Mouse (Mus musculus) neural tube, embryonic 14.5 days (tissue): Measurements from ENCODE around the gene Efs. TPM values are rescaled to one million over a fixed set of nuclear protein-coding genes. Genes with fewer than 3 reads are reported as not detected.

ENCODE experiments used
- ATAC-seq: fragments of 200-750 bp; cut with Nextera tagmentation; 2 replicates; pipeline ENCODE4 v1.8.0; 2017; ENCODE audit warnings: low read depth, mild to moderate bottlenecking, moderate TSS enrichment, moderate library complexity
- H3K27ac ChIP-seq: fragments of 300-500 bp; sonication (generic); 2 replicates; pipeline ENCODE4 v1.5.1; 2014; ENCODE audit warnings: low read depth, mild to moderate bottlenecking, control low read depth, low read length, moderate library complexity, mixed read lengths
- H3K27me3 ChIP-seq: fragments of 300-500 bp; sonication (generic); 2 replicates; pipeline ENCODE4 v1.6.1; 2014; ENCODE audit warnings: low read length; ENCODE audit not compliant: control insufficient read depth, insufficient read depth
- H3K36me3 ChIP-seq: fragments of 300-500 bp; sonication (generic); 2 replicates; pipeline ENCODE4 v1.6.1; 2014; ENCODE audit warnings: low read length, mixed read lengths; ENCODE audit not compliant: control insufficient read depth, insufficient read depth
- H3K4me1 ChIP-seq: fragments of 300-500 bp; sonication (generic); 2 replicates; pipeline ENCODE4 v1.6.1; 2014; ENCODE audit warnings: low read length; ENCODE audit not compliant: control insufficient read depth, insufficient read depth
- H3K4me2 ChIP-seq: fragments of 300-500 bp; sonication (generic); 2 replicates; pipeline ENCODE4 v1.6.1; 2014; ENCODE audit warnings: mild to moderate bottlenecking, low read depth, low read length, control low read depth
- H3K4me3 ChIP-seq: fragments of 300-500 bp; sonication (generic); 2 replicates; pipeline ENCODE4 v1.5.1; 2014; ENCODE audit warnings: low read depth, low read length, control low read depth, mixed read lengths
- H3K9ac ChIP-seq: fragments of 300-500 bp; sonication (generic); replicated peaks from 2 replicates; pipeline ENCODE4 v1.6.1; 2014; ENCODE audit warnings: low read depth, mild to moderate bottlenecking, control low read depth, low read length, mixed read lengths
- H3K9me3 ChIP-seq: fragments of 300-500 bp; sonication (generic); 2 replicates; pipeline ENCODE4 v1.6.1; 2016; ENCODE audit warnings: low read length; ENCODE audit not compliant: control insufficient read depth
- WGBS: fragments of 180-500 bp; shearing (Covaris S2); extraction: QIAGEN DNeasy Blood & Tissue Kit; methylation state at CpG from one replicate; pipeline ENCODE4 v1.1.7; 2014; 5-methylcytosine and 5-hydroxymethylcytosine counted together
- polyA plus RNA-seq: library from polyadenylated mRNA; unstranded; fragments of >200 nt; fragmentation: Nextera tagmentation; extraction: Ambion mirVana; gene quantifications from 2 replicates; pipeline ENCODE4 v1.2.1, GENCODE M21; 2014

Gene Efs
- polyA plus RNA-seq, 1 experiment from 2014 or later: 9.9 TPM

DNA sequence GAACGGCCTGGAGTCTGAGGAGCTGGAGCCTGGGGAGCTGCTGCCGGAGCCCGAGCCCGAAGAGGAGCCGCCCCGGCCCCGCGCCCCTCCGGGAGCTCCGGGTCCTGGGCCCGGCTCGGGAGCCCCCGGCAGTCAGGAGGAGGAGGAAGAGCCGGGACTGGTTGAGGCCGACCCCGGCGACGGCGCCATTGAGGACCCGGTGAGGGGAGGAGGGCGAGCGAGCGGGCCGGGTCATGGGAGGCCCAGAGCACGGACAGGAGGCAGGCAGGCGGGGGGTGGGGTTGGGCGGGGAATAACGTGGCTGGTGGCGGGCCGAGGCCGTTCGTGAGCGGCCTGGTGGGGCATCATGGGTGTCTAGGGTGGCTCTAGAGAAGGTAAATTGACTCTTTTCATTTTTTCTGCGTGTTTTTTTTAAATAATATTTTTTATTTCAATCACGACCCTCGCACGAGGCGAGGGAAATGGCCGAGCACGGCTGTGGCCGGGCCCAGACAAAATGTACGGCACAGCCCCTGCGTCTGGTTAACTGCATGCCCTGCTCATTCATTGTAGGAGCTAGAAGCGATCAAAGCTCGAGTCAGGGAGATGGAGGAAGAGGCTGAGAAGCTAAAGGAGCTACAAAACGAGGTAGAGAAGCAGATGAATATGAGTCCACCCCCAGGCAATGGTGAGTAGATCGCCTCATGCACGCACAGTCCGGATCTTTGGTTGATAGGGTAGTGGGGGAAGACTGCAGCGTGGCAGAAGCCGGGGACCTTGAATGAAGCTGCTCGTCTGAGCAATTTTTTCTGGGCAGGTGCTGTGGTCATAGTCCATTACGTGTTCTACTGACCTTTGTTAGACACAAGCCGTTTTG, 31.4 kb downstream of the Efs start:
- no peaks in the 10 kb centered on the region for H3K27me3 ChIP-seq
- H3K27ac ChIP-seq: peak overlapping the region; percentile 98
- peak overlapping the region; percentile 85 for H3K4me2 ChIP-seq
- peak overlapping the region; percentile 99 for H3K9ac ChIP-seq
- 0 out of 2 replicates have a peak, but pooled peaks cover 9% of the 10 kb centered on the region for H3K4me1 ChIP-seq
- no peaks in the 10 kb centered on the region for H3K9me3 ChIP-seq
- peaks cover 31% of the 10 kb centered on the region for H3K36me3 ChIP-seq
- under 1% methylated on average over 51 of the region's 54 CpGs for WGBS
- ATAC-seq: peak; percentile 52
- H3K4me3 ChIP-seq: peak overlapping the region; percentile 97

DNA sequence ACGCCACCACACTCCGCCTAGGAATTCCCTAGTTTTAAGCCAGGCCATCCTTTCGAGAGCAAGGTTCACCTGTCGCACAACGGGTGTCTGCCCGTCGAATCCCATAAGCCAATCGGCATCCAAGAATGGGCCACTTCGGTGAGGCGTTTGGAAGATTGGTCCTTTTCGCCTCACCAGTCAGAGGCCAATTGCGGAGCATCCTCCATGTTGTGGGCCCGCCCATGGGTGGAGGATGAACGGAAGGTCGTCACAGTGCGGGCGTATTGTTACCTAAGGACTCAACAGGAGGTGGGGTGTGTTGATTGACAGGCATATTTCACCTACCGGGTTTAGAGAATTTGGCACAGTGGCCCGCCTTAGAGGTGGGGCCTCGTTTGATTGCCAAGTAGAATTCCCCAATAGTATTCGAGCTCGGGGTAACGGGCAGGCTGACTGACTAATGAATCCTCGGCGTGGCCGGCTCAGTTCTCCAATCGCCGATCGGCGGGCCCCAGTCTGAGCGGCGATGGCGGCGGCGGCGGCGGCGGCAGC, 32.2 kb downstream of the Efs start:
- 0 out of 2 replicates have a peak, but pooled peaks cover 9% of the 10 kb centered on the region for H3K4me1 ChIP-seq
- peak overlapping the region; percentile 43 for H3K4me2 ChIP-seq
- ATAC-seq: peak; percentile 98
- H3K9me3 ChIP-seq: no peaks in the 10 kb centered on the region
- peak overlapping the region; percentile 98 for H3K27ac ChIP-seq
- peaks cover 31% of the 10 kb centered on the region for H3K36me3 ChIP-seq
- H3K4me3 ChIP-seq: peak overlapping the region; percentile 97
- WGBS: under 1% methylated on average over 38 of the region's 38 CpGs
- H3K27me3 ChIP-seq: no peaks in the 10 kb centered on the region
- peak overlapping the region; percentile 99 for H3K9ac ChIP-seq

DNA sequence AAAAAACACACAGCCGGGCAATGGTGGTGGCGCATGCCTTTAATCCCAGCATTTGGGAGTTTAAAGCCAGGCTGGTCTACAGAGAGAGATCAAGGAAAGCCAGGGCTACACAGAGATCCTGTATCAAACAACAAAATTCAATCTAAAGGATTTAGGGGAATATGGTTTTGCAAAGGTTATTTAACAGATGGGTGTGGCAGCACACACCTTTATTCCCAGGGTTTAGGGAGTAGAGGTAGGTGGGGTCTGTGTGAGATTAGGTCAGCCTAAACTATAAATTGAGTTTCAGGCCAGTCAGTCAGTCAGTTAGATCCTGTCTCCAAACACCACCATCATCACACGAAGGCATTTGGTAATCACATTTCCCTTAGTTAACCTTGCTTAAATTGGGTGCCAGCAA, 33.7 kb downstream of the Efs start, which contains the start of gene Pabpn1:
TSS of gene Pabpn1 (plus strand) at position 301 of the 400 bp plus-strand sequence.
- peaks cover 17% of the 10 kb centered on the region for H3K36me3 ChIP-seq
- no peak within 1 kb of the TSS; the same call in 1 of the 2 replicates for H3K9ac ChIP-seq
- 96% methylated on average over 3 of the region's 3 CpGs for WGBS
- 0 out of 2 replicates have a peak, but pooled peaks cover 9% of the 10 kb centered on the region for H3K4me1 ChIP-seq
- no peaks in the 10 kb centered on the region for H3K9me3 ChIP-seq
- ATAC-seq: no peak
- H3K27me3 ChIP-seq: no peaks in the 10 kb centered on the region
- H3K4me2 ChIP-seq: peak within 1 kb of the TSS; percentile 43
- H3K27ac ChIP-seq: peak within 1 kb of the TSS; percentile 82
- H3K4me3 ChIP-seq: peak within 1 kb of the TSS; percentile 97

DNA sequence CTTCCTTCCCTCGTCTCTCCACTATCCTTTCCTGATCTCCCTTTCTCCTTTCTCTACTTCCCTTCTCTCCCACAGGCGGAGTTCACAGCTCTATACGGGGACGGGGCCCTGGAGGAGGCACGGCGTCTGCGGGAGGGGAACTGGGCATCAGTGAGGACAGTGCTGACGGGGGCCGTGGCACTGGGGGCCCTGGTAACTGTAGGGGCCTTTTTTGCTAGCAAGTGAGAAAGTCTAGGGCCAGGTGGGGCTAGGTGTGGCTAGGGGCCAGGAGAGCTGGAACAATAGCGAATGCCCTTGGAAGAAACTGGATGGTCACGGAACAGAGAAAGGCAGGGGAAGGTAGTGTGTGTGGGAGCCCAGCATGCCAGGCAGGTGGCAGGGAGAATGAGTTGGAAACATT, 40.6 kb downstream of the Efs start:
- H3K9me3 ChIP-seq: no peaks in the 10 kb centered on the region
- H3K4me3 ChIP-seq: no peak overlapping the region
- H3K27ac ChIP-seq: no peak overlapping the region
- H3K36me3 ChIP-seq: no peaks in the 10 kb centered on the region; the same call in 1 of the 2 replicates
- H3K4me1 ChIP-seq: peaks cover 12% of the 10 kb centered on the region
- no peak for ATAC-seq
- H3K4me2 ChIP-seq: no peak overlapping the region; the same call in 1 of the 2 replicates
- no peaks in the 10 kb centered on the region for H3K27me3 ChIP-seq
- 91% methylated on average over 11 of the region's 11 CpGs for WGBS
- no peak overlapping the region for H3K9ac ChIP-seq

DNA sequence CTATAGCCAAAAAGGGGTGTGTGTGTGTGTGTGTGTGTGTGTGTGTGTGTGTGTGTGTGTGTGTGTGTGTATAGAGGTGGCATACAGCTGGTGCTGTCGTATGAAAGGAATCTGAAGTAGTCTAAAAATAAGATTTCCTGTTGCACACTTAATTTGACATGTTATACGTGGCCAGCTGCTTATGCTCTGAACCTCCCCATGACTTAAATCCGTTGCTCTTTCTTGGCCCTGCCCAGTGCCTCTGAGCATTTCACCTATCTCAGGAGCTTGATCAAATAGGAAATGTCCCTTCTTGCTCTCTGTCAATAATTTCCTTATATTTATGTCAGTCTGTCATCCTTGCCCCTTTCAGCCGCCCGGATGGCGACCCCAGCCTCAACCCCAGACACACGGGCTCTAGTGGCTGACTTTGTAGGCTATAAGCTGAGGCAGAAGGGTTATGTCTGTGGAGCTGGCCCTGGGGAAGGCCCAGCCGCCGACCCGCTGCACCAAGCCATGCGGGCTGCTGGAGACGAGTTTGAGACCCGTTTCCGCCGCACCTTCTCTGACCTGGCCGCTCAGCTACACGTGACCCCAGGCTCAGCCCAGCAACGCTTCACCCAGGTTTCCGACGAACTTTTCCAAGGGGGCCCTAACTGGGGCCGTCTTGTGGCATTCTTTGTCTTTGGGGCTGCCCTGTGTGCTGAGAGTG, 41.8 kb downstream of the Efs start:
- Histone ChIP-seq H3K4me3 (peak overlapping the region; percentile 69), H3K9ac (peak overlapping the region; percentile 85), H3K27ac (peak overlapping the region; percentile 90), H3K4me1 (peaks cover 12% of the 10 kb centered on the region), H3K4me2 (peak overlapping the region; percentile 80), H3K27me3 (no peaks in the 10 kb centered on the region), H3K9me3 (no peaks in the 10 kb centered on the region), H3K36me3 (no peaks in the 10 kb centered on the region; the same call in 1 of the 2 replicates)
- WGBS: 27% methylated on average over 21 of the region's 21 CpGs
- peak; percentile 3; the same call in 1 of the 2 replicates for ATAC-seq

DNA sequence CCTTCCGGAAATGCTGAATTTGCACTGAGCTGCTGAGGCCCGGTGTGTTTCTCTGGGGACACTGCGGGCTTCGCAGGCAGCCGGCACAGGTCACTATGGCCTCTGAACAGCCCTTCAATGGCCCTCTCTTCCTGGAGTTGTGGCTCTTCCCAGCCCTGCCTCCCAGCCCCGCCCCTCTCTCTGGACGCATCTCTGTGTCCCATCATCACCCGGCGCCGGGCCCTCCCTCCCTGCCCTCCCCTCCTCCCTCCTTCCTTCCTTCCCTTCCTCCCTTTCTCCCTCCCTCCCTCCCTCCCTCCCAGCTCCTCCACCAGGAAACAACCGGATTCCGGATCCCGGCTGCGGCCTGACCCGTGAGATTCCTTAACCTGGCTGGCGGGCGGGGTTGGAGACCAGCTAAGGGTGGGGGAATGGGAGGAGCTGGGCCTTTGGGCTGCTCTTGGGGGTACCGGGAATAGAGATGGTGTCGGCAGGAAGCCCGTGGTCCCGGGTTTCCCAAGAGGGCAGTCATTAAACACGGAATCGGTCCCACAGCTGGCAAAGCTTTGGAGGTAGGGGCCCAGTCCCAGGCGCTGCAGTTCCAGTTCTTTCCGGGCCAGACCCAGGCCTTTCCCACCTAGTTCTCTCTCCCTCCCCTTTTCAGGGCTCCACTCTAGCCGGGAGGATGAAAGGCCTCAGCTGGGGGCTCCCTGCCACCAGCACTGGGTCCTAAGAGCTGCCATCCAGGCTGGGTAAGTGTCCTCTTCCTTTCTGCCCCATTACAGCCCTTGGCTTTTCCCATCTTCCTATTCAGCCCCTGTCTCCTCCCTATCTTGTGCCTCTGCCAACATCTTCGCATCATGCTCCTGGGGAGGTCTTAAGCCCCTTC, 42.5 kb downstream of the Efs start, which contains the start of the genes Bcl2l2 and Gm20521:
TSS of gene Bcl2l2 (plus strand) at position 224 of the 868 bp plus-strand sequence.
TSS of gene Gm20521 (plus strand) at position 288 of the 868 bp plus-strand sequence.
- peaks cover 12% of the 10 kb centered on the region for H3K4me1 ChIP-seq
- no peaks in the 10 kb centered on the region for H3K27me3 ChIP-seq

DNA sequence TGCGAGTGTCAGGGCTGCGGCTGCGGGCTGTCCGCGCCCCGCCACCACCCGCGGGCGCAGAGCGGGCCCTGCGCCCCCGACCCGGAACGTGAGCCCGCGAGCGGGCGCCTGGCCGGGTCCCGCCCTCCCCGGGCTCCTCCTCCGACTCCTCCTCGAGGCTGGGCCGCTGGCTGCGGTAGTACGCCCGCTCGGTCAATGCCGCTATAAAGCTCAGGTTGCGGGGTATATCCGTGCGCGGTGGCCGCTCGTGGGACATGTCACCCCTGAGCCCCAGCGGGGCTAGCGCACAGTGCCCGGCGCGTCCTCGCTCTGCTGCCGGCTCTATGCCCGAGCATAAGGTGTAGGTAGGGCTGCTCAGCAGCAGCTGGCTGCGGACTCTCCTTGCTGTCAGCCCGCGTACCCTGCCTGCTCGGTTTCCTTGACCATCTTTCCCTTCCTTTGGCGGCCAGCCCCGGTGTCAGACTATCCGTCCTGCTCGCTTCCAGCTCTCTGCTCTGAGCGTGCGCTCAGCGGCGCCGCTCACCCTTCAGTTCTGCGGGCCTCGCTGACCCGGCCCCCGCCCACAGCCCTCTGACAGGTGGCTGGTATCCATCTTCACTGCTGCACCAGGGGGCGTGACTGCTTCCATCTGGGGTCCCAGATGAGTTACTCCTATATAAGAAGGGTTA, 48.7 kb downstream of the Efs start, which contains the start of gene Ppp1r3e:
TSS of gene Ppp1r3e (minus strand) at position 503 of the 668 bp plus-strand sequence.
- Histone ChIP-seq H3K4me1 (peaks cover 8% of the 10 kb centered on the region), H3K36me3 (no peaks in the 10 kb centered on the region), H3K9me3 (no peaks in the 10 kb centered on the region), H3K27me3 (no peaks in the 10 kb centered on the region), H3K27ac (peak within 1 kb of the TSS; percentile 93), H3K4me2 (peak within 1 kb of the TSS; percentile 89), H3K9ac (peak within 1 kb of the TSS; percentile 95), H3K4me3 (peak within 1 kb of the TSS; percentile 82)
- WGBS: under 1% methylated on average over 52 of the region's 61 CpGs
- ATAC-seq: peak; percentile 79

More for the DNA sequence above, 42.5 kb downstream of the Efs start, which contains the start of the genes Bcl2l2 and Gm20521:
- Histone ChIP-seq H3K36me3 (no peaks in the 10 kb centered on the region; the same call in 1 of the 2 replicates), H3K27ac (peak within 1 kb of the TSS; percentile 90), H3K9ac (peak within 1 kb of the TSS; percentile 85), H3K9me3 (no peaks in the 10 kb centered on the region), H3K4me2 (peak within 1 kb of the TSS; percentile 80), H3K4me3 (peak within 1 kb of the TSS; percentile 69)
- peak; percentile 91 for ATAC-seq
- 0% methylated on average over 27 of the region's 27 CpGs for WGBS
